Mouse (Mus musculus): ENCODE results near the gene Trim41. TPM values are rescaled to one million over a fixed set of nuclear protein-coding genes. Genes with fewer than 3 reads are reported as not detected.
"Not testable (repeated sequence)": the region's sequence is repeated elsewhere in the genome, so short reads cannot be mapped to it uniquely, and the experiment has no call there.

The Trim41 gene
- polyA plus RNA-seq, 1 experiment from 2014 or later, result 4.3 TPM

DNA sequence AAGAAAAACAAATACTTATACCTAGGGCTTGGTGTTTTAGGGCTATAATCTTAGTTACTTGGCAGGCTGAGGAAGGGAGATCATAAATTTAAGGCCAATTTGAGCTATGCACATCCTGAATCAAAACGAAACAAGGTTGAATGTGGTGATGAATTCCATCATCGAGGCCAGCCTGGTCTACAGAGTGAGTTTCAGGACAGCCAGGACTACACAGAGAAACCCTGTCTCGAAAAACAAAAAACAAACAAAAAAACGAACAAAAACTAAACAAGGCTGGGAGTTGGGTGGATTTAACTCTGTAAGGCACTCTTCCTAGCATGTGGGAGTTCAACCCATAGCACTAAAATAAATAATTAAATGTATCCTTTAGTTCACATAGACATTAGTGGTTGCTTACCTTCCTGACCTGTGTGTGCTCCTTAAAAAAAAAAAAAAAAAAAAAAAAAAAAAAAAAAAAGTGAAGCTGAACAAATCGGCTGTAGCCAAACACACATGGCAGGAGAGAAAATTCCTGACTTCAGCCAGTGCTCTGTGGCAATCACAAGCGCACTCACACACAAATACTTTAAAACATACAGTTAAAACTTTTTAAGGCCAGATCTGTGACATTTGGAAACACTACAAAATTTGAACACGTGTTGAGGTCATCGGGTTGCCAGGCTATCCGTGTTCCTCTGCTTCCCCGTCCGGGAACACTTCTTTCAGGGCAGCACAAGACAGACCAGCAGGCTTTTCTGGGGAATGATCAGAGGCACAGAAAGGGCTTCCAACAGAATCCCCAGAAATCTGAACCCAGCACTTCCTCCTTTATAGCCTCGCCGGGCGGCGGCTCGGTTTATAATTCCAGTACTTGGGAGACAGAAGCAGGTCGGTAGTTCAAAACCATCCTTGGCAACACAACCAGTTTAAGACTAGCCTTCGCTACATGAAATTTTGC is 17.9 kb downstream of the Trim41 start:
- Histone ChIP-seq H3K4me3 (peak overlapping the region; percentile 77), H3K9ac (peak overlapping the region; percentile 78), H3K4me1 (replicated peaks) (peaks cover 37% of the 10 kb centered on the region), H3K27ac (peak overlapping the region; percentile 99), H3K9me3 (replicated peaks) (no peaks in the 10 kb centered on the region), H3K36me3 (peaks cover 25% of the 10 kb centered on the region), H3K27me3 (no peaks in the 10 kb centered on the region), H3K4me2 (peak overlapping the region; percentile 80)
- no peak for ATAC-seq (replicated peaks; ENCODE audit: insufficient number of reproducible peaks, insufficient read depth, low FRiP score, low read depth)
- 8% methylated on average over 18 of the region's 18 CpGs for WGBS

DNA sequence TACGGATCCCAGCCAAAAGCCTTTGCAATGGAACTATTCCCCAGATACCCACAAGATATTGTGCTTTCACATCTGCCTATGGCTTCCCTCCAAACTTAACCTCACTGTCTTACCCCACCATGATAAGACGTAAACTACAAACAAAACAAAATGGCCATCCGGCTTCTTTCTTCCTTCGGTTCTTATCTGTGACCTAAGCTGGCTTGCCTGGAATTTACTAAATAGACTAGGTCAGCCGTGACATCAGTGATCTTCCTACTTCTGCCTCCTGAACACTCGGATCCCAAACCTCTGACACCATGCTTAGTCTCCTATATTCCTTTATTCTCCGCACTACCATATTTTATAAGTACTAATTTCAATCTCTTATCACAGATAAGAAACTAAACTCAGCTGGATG is 18.8 kb downstream of the Trim41 start:
- 0 out of 2 replicates have a peak overlapping the region, but pooled peaks have one; percentile 2 for H3K4me3 ChIP-seq
- peaks cover 16% of the 10 kb centered on the region; the same call in 1 of the 2 replicates for H3K36me3 ChIP-seq
- ATAC-seq (replicated peaks; ENCODE audit: insufficient number of reproducible peaks, insufficient read depth, low FRiP score, low read depth), result no peak
- peaks cover 37% of the 10 kb centered on the region for H3K4me1 ChIP-seq (replicated peaks)
- 57% methylated on average over 7 of the region's 7 CpGs for WGBS
- H3K4me2 ChIP-seq, result peak overlapping the region; percentile 80
- no peaks in the 10 kb centered on the region for H3K9me3 ChIP-seq (replicated peaks)
- H3K27ac ChIP-seq, result 0 out of 2 replicates have a peak overlapping the region, but pooled peaks have one; percentile 15
- no peaks in the 10 kb centered on the region for H3K27me3 ChIP-seq
- H3K9ac ChIP-seq, result peak overlapping the region; percentile 78; the same call in 1 of the 2 replicates

DNA sequence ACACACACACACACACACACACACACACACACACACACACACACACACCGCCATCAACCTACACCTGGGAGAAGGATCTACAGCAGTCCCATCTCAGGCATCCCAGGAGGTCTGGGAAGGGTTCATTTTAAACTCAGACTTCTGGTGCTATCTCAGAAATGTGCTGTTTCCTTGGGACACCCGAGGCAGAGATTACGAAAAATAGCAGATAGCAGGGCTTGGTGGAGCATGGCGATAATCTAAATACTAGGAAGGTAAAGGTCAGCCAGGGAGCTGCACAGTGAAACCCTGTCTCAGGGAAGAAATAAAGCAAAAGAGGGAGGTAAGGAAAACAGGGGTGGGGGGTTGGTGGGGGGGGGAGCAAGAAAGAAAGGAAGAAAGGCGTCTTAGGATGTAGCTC is 19.9 kb downstream of the Trim41 start:
- H3K36me3 ChIP-seq, result peaks cover 6% of the 10 kb centered on the region; the same call in 1 of the 2 replicates
- peaks cover 31% of the 10 kb centered on the region for H3K4me1 ChIP-seq (replicated peaks)
- 66% methylated on average over 5 of the region's 5 CpGs for WGBS
- no peaks in the 10 kb centered on the region for H3K27me3 ChIP-seq
- no peak overlapping the region for H3K4me3 ChIP-seq
- no peak overlapping the region for H3K9ac ChIP-seq
- no peak overlapping the region for H3K4me2 ChIP-seq
- ATAC-seq (replicated peaks; ENCODE audit: insufficient number of reproducible peaks, insufficient read depth, low FRiP score, low read depth), result no peak
- H3K9me3 ChIP-seq (replicated peaks), result no peaks in the 10 kb centered on the region
- no peak overlapping the region for H3K27ac ChIP-seq

DNA sequence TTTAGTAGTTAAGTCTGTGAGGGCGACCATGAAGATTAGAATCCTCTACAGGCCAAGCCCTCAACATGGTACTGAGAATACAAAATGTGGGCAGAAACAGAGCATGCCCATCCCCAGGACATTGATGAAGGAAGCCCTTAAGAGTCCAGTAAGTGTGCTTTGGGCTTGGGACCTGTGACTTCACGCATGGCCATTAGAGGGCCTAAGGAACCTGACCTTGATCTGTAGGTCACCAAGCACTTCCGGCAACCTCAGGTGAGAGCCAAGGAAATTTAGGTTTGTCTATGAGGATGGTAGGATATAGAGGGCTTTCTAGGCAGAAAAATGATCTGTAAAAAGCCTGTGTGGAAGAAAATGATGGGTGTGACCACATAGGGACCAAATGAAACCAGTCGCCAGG is 20.9 kb downstream of the Trim41 start:
- Histone ChIP-seq H3K27ac (no peak overlapping the region), H3K9me3 (replicated peaks) (no peaks in the 10 kb centered on the region), H3K27me3 (no peaks in the 10 kb centered on the region), H3K4me3 (no peak overlapping the region), H3K36me3 (no peaks in the 10 kb centered on the region), H3K9ac (no peak overlapping the region), H3K4me1 (replicated peaks) (peaks cover 21% of the 10 kb centered on the region), H3K4me2 (no peak overlapping the region)
- 73% methylated on average over 4 of the region's 4 CpGs for WGBS
- no peak for ATAC-seq (replicated peaks; ENCODE audit: insufficient number of reproducible peaks, insufficient read depth, low FRiP score, low read depth)

DNA sequence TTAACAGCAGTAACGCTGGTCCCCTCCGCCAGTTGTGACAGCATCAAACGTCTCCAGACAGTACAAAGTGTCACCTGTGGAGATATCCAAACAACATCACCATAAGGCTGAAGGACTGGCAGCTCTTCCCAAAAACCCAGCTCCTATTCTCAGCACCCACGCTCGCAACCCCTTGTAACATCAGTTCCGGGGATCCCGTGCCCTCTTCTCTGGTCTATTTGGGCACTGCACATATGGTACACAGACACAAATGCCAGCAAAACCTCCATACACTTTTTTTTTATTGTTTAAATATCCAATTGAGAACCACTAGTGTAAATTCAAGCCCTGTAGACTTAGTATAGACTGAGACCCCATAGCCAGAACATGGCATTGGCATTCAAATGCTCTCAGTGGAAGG is 21.9 kb downstream of the Trim41 start:
- Histone ChIP-seq H3K9ac (no peak overlapping the region), H3K9me3 (replicated peaks) (no peaks in the 10 kb centered on the region), H3K27me3 (no peaks in the 10 kb centered on the region), H3K4me1 (replicated peaks) (peaks cover 19% of the 10 kb centered on the region), H3K27ac (no peak overlapping the region), H3K4me3 (no peak overlapping the region), H3K36me3 (no peaks in the 10 kb centered on the region), H3K4me2 (no peak overlapping the region)
- no peak for ATAC-seq (replicated peaks; ENCODE audit: insufficient number of reproducible peaks, insufficient read depth, low FRiP score, low read depth)
- WGBS, result 89% methylated on average over 7 of the region's 7 CpGs

DNA sequence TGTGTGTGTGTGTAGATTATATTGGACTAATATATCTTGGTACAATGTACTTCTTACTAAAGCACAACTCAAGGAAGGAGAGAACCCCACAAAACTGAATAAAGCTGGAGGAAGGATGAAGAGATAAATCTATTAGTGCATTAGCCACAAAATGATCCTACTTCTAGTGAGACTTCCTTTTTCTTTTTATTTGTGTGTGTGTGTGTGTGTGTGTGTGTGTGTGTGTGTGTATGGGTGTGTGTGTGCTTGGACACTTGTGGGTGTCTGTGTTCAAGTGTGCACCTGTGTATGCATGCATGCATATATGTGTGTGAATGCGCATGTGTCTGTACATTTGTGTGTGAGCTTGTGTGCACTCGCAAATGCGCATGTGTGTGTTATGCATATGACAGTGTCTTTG is 24.0 kb downstream of the Trim41 start:
- no peak overlapping the region for H3K4me2 ChIP-seq
- WGBS, result 92% methylated on average over 3 of the region's 3 CpGs
- ATAC-seq (replicated peaks; ENCODE audit: insufficient number of reproducible peaks, insufficient read depth, low FRiP score, low read depth), result no peak

DNA sequence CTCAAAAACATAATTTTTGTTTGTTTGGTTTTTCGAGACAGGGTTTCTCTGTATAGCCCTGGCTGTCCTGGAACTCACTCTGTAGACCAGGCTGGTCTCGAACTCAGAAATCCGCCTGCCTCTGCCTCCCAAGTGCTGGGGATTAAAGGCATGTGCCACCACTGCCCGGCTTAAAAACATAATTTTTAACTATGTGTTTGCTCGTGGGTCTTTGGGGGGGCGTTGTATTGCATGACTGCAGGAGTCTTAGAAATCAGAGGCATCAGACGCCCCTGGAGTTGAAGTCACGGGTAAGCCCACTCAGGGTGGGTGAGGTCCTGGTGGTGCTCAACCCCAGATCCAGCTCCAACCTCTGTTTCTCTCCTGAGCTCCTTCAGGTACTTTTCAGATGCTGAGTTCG is 25.3 kb downstream of the Trim41 start:
- H3K27ac ChIP-seq; H3K4me2 ChIP-seq; H3K9ac ChIP-seq; H3K27me3 ChIP-seq; H3K9me3 ChIP-seq (replicated peaks); ATAC-seq (replicated peaks; ENCODE audit: insufficient number of reproducible peaks, insufficient read depth, low FRiP score, low read depth); H3K4me3 ChIP-seq; H3K36me3 ChIP-seq; H3K4me1 ChIP-seq (replicated peaks): not testable (repeated sequence)
- WGBS, result 83% methylated on average over 9 of the region's 9 CpGs

More for the DNA sequence above, 24.0 kb downstream of the Trim41 start:
- no peak overlapping the region for H3K9ac ChIP-seq
- H3K36me3 ChIP-seq, result no peaks in the 10 kb centered on the region
- no peaks in the 10 kb centered on the region for H3K27me3 ChIP-seq
- no peaks in the 10 kb centered on the region for H3K9me3 ChIP-seq (replicated peaks)
- H3K4me3 ChIP-seq, result no peak overlapping the region
- H3K4me1 ChIP-seq (replicated peaks), result peaks cover 13% of the 10 kb centered on the region
- H3K27ac ChIP-seq, result no peak overlapping the region

DNA sequence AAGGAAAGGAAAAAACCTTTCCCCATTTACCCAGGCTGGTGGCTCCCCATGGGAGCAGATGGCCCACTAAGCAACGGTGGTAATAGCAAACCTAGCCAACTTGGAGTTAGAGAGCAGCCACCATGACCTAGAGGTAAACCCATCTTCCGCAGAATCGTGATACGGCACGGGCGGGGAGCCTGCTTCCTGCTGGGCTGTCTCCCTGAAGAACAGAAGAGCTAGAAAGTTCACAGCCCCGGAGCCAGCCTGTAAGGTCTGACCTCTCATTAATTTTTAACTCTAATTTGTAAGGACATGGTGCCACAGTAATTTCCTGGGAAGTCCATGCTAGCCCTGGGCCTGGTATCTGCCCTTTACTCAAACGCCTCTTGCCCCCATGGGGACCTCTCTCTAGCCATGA is 26.2 kb downstream of the Trim41 start:
- Histone ChIP-seq H3K27ac (no peak overlapping the region), H3K4me3 (no peak overlapping the region), H3K4me1 (replicated peaks) (peaks cover 8% of the 10 kb centered on the region), H3K4me2 (no peak overlapping the region), H3K9me3 (replicated peaks) (no peaks in the 10 kb centered on the region), H3K9ac (no peak overlapping the region), H3K36me3 (no peaks in the 10 kb centered on the region), H3K27me3 (no peaks in the 10 kb centered on the region)
- 50% methylated on average over 8 of the region's 8 CpGs for WGBS
- ATAC-seq (replicated peaks; ENCODE audit: insufficient number of reproducible peaks, insufficient read depth, low FRiP score, low read depth), result no peak

DNA sequence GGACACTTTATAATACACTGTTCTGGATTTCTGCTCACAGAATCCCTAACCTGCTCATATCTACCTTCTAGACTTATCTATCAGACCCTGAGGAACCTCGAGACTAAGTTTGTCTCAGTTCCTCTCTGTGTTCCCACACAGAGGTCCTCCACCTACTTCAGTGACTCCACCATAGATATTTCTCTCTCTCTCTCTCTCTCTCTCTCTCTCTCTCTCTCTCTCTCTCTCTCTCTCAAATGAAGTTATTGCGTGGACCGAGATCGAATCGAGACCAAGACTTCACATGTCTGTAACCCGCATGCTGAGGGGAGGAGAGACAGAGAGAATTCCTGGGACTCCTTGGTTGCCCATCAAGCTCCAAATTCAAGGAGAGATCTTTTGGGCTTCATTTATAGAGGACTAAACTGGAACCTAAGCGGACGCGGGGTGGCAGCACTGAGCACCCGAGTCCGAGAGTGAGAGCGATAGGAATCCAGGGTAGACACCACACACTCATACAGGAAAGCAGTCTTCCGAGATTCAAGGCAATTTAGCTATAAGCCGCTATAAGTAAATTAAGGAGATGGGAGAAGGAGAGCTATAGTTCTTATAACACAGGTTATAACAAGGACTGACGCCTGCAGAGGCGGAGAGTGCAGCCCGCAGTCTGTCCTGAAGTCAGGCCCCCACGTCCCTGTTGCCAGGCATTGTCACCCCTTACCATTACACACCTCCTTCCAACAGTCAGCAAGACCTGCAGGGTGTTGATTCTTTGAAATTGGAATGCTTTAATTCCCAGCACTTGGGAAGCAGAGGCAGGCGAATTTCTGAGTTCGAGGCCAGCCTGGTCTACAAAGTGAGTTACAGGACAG is 27.0 kb downstream of the Trim41 start:
- peak; percentile 50; the same call in 1 of the 2 replicates for ATAC-seq (replicated peaks; ENCODE audit: insufficient number of reproducible peaks, insufficient read depth, low FRiP score, low read depth)
- H3K4me2 ChIP-seq, result peak overlapping the region; percentile 55
- H3K9me3 ChIP-seq (replicated peaks), result no peaks in the 10 kb centered on the region
- no peaks in the 10 kb centered on the region for H3K36me3 ChIP-seq
- H3K4me1 ChIP-seq (replicated peaks), result peaks cover 8% of the 10 kb centered on the region
- peak overlapping the region; percentile 20; the same call in 1 of the 2 replicates for H3K9ac ChIP-seq
- H3K27me3 ChIP-seq, result no peaks in the 10 kb centered on the region
- no peak overlapping the region for H3K27ac ChIP-seq
- 15% methylated on average over 20 of the region's 20 CpGs for WGBS
- H3K4me3 ChIP-seq, result peak overlapping the region; percentile 30

DNA sequence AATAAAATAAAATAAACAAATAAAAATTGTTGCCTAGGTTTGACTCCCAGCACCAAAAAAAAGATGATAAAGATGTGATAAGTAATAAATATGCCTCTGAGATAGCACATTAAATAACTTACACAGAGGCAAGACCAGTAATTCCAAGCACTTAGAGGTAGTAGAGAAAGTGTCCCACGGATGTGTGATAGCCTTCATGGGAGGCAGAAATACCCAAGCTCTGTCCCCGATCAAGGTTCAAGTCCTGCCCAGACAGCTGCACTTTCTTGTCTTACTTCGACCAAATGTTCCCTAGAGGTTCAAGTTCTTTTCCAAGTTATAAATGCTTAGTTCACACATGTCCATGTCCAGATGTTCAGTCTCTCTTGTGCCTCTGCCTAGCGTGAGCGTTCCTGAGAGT is 27.9 kb downstream of the Trim41 start:
- no peak for ATAC-seq (replicated peaks; ENCODE audit: insufficient number of reproducible peaks, insufficient read depth, low FRiP score, low read depth)
- no peaks in the 10 kb centered on the region for H3K27me3 ChIP-seq
- H3K4me2 ChIP-seq, result no peak overlapping the region
- no peaks in the 10 kb centered on the region for H3K36me3 ChIP-seq
- H3K4me1 ChIP-seq (replicated peaks), result peaks cover 8% of the 10 kb centered on the region
- no peak overlapping the region for H3K9ac ChIP-seq
- no peaks in the 10 kb centered on the region for H3K9me3 ChIP-seq (replicated peaks)
- no peak overlapping the region for H3K27ac ChIP-seq
- 84% methylated on average over 5 of the region's 5 CpGs for WGBS
- no peak overlapping the region for H3K4me3 ChIP-seq
